Mouse (Mus musculus) CD8-positive naive resting alpha-beta T cell, adult 2 months (primary cell): ENCODE measurements around the gene Agtr1b.

ENCODE experiments used
- DNase-seq, 2 experiments: peaks; one replicate each; pipeline ENCODE4 v3.0.0; 2022; ENCODE audit warnings: low read depth in 2 of 2, low spot score in 2 of 2

Gene Agtr1b

DNA sequence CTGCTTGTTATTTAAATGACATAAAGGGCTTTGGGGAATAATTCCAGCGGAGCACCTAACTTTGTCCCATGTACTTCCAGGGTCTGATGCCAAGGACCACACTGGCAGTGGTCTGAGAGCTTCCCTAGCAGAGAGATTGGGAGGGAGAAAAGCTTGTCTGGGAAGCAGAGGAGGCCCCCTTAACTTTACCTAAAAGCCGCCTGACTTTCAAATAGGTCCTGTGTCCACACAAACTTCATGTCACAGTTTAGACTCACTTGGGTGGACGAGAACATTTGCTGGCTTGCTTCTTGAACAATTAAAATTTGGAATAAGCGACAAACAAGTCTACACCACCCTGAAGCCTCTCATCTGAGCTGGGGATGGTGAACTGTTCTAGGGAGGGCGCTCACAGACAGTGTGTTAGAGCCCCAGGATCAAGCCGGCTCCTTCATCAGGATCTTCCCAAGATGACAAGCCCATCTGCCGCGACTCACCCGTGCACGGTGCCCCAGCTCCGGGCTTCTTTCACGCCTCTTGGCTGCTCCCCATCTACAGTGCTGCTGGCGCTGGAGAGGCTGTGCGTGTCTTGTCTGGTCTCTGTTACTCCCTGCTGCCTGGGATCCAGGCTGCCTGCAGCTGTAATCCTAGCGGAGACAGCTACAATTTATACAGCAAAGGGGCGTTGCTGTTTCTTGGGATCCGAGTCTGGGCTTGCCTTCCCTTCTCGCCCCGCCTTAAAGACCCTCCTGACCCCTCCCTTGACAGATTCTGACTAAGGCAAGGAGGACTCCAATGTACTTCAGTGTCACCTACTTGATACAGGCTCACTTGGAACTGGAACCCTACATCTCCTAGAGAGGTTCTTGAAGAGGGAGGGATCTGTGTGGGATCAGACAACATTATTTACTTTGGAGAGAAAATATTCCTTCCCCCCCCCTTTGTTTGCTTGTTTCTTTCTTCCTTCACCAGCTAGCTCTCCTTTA is at the start of gene Agtr1b:
Gene Agtr1b (minus strand): TSS at position 620 of the 965 bp plus-strand sequence.
- DNase-seq: no peak

DNA sequence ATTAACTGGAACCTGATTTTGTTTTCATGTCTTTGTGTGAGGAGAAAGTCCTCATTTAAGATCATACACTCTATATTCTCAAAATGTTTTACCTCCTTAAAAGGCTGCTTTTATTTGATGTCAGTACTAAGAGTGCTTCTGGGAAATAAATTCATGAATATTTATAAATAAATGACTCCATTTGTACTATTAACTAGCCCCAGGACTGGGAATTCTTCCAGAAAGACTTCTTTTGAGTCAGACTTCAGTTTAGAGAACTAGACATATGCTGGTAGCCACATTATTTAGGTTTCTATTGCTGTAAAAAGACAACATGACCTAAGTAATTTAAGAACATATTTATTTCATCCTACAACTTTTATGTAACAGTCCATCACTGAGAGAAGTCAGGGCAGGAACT is 13.4 kb downstream of the Agtr1b start:
- DNase-seq: no peak

DNA sequence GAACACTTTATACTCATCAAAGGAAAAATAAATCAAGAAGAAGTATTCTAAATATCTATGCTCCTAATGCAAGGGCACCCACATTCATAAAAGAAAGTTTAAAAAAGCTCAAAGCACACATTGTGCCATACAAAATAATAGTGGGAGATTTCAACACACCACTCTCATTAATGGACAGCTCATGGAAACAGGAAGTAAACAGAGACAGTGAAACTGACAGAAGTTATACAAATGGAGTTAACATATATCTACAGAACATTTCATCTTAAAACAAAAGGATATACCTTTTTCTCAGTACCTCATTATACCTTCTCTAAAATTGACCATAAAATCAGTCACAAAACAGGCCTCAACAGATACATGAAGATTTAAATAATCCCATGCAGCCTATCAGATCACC is 18.8 kb downstream of the Agtr1b start:
- no peak for DNase-seq

DNA sequence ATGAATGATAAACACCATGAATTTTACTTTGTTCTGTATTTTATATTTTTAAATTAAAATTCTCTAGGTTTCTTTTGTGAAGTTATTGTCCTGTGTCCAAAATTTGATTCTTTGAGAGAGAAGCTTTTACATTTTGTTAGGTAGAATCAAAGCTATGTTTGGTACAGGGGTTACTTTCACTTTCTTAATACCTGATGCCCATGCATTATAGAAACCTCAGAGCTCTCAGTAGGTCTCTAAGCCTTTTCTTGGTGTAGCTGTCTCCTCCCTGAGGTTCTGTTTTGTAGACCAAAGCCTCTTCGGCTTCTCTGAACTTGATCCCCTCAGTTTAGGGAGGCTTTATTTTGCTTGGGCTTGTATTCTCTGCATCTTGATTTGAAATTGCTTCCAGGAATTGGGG is 26.6 kb downstream of the Agtr1b start:
- DNase-seq: no peak

DNA sequence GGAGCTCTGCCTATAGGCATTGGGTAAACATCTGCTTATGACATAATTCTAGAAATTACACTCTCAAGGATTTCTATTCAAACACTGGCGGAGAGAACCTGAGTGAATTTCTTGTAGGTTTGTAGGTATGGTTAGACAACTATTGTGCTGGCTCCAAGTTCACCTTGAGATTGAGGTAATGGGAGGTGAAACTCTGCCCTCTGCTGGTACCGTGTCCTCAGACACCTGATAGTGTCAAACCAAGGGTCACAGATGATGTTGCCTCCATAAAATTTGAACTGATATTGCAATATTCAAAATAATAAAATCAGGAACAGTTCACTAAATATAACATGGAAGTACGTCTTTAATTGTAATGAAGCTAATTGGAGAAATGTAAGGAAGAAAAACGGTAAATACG is 32.3 kb downstream of the Agtr1b start:
- peak in 1 of 2 experiments; percentile 6 for DNase-seq

DNA sequence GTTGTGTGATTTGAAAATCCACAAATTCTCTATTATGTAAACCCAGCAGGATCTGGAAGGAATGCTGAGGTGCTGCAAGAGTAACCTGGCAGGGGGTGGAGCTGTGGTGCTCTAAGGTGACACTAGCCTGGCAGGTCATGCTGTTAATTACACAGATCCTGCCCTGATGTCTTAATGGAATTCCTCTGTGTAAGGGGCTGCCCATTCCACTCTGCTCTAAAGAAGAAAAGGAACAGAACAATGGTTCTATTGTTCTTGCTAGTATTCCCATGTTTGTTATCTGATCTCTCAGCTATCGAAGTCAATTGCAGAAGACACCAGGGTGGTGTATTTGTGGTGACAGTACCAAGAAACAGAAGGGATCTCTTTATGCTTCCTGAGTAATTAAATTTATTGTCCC is 49.7 kb downstream of the Agtr1b start:
- DNase-seq: no peak

DNA sequence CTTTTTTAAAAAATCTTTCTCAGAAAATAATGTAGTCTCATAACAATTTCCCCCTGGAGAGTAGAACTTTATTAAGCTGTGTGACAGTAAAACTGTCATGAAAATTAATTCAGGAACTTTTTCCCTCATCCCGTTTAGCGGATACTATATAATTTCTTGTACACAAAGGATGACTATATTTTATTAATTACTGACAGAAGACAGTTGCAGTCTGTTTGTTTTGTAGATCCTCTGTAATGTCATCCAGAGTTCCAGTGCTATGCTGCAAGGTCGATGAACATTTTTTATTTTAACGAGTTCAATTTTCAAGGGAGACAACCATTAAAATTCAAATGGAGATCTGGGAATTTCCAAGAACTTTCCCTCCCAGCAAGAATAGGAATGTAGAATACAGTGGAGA is 57.8 kb downstream of the Agtr1b start:
- DNase-seq: no peak

DNA sequence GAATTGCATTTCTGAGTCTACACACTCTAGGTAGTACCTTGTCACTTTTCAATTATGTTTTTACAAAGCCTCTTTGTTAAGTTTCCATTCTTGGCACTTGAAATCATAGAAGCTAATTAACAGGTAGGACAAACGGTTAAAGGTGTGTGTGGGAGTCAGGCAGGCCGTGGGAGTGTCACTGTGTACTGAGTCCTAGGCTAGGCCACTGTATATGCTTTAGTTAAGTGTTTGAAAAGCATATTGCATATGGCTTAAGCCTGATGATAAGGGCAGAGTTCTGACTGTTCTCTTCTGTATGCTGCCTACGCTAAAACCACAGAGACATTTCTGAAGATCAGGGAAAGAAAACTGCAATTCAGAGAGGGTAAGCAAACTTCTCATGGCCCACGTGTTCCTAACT is 59.7 kb downstream of the Agtr1b start:
- DNase-seq: no peak

DNA sequence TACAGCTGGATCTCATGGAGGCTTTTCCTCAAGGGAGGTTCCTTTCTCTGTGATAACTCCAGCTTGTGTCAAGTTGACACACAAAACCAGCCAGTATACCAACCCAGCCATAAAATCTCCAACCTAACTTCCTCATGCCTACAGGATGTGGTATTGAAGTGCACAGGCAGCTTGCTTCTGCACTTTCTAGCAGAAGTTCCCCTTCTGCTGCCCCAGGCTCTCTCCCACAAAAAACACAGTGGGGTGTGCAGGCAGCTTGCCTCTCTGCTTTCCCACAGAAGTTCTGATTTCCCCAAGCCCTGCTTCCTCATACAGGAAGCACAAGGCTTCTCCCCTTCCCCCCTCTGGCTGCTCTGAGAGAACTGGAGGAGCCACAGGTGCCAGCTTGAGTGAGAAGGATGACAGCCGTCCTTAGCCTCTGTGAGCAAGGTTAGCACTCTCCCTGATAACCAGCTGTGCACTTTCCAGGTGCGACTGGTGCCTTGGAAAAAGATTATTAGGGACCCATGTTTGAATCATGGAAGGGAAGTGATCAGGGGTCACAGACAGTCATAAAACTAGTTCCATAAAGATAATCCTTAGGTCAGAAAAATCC is 62.1 kb downstream of the Agtr1b start:
- DNase-seq: peak in 1 of 2 experiments; percentile 1

DNA sequence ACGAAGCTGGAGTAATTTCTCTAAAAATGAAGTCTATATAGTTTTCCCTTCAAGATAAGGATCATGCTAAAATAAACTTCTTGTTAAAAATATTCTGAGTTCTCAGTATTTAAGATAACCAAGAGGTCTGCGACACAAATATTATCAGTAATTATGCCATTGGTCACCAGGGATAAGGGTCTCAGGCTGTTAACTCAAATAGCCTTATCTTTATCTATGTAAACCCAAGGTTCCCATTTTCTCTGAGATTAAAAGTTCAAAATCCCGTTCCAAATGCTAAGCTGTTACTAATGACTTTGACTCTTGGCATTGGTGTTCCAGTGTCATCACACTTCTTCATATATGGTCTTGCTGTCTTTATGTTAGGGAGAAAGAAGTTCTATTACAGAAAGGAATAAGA is 71.4 kb downstream of the Agtr1b start:
- no peak for DNase-seq

DNA sequence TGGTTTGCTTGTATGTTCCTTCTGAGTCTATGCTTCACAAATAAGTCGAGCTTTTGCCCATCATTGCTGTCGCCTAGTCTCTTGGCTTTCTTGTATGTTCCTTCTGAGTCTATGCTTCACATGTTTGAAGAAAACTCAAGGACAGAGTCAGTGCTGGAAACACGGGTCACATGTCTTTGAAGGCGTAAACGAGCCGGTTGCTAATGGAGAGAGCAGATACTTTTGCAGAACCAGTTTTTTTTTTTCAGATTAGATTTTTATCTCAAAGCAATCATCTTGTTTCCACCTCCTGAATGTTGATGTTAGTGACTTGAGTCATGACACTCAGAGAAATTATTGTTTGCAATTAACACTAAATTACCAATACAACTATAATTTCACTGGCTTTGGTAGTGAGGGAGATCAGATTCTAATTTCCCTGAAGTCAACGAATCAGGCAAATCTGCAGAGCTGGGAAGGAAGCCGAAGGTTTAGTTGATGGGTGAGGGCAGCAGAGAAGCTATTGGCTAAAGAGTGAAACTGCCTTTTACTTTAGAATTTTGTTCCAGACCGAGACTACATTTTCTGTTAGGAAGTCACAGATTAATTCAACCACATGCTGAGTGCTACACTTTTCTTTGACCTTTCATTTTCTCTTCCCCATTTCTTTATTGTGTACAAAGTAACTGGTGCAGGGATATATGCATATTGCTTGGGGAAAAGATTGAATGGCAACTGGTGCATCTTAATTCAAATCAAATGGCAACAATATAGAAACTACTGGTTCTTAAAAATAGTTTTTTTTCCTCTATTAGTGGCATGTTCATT is 72.2 kb downstream of the Agtr1b start:
- no peak for DNase-seq

DNA sequence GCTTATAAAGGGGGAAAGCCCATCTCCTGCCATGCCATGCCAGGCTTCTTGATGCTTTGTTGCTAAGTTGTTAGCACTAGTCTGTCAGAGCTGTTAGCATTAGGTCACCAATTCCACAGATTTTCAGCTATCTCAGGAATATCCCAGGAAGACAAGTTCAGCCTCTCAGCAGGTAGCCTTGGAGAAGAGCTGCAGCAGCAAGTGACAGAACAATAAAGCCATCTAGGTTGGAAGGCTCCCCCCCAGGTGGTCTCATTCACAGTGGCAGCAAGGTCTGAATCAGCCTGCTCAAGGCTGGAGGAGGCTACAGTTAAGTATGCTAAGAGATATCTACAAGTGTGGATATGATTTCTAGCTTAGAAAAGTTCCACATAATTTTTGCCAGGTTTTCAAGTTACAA is 75.6 kb downstream of the Agtr1b start:
- no peak for DNase-seq

DNA sequence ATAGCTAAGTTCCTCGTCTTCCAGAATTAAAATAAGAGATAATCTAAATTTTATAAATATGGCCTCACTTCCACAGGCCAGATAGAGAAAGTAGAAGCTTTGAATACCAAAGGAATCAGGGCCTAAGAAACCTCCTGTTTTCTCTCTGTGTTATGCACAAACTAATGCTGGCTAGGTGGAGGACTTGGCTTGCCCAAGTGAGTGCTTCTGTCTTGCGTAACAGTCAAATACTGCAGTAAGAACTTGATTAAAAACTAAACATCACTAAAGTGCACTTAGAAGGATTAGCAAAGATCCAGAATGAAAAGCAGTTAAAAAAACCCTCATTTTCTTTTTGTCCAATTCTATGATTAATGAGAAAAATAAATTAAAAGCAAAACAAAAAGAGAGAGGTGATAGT is 78.2 kb downstream of the Agtr1b start:
- no peak for DNase-seq

DNA sequence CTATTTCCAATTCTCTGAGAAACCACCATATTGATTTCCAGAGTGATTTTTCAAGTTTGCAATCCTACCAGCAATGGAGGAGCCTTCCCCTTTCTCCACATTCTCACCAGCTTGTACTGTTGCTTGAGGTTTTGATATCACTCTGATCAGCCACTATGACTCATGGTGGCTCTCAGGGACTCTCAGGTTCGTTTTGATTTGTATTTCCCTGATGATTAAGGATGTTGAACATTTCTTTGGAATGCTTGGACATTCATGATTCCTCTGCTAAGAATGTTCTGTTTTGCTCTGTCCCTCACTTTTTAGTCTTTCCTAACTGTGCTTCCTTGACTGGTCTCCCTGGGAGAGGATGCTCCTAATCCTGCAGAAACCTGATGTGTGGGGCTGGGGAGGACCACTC is 85.2 kb downstream of the Agtr1b start:
- no peak for DNase-seq

DNA sequence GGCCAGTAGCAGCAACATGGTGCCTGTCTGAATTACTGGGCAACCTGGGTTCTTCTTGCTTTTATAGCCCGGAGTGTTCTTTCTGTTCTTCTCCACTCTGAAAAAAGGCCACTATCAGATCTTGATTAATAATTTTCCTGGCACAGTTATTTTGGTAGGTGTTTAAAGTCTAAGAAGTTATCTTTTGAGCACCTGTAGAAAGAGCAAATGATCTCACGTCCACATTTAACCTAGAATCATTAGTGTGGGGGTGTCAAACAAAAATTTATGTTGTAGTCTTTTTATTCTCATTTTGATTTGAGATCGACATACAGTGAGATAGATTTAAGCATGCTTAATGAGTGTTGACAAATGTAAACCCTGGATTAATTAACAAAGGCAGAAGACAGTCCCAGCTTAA is 91.3 kb downstream of the Agtr1b start, which contains the start of gene Cpb1:
Gene Cpb1 (minus strand): TSS at position 101 of the 400 bp plus-strand sequence.
- no peak for DNase-seq
